Mouse (Mus musculus): ENCODE measurements around the gene Gbp3.
"Not testable (repeated sequence)": the region's sequence is repeated elsewhere in the genome, so short reads cannot be mapped to it uniquely, and the experiment has no call there.

The Gbp3 gene

DNA sequence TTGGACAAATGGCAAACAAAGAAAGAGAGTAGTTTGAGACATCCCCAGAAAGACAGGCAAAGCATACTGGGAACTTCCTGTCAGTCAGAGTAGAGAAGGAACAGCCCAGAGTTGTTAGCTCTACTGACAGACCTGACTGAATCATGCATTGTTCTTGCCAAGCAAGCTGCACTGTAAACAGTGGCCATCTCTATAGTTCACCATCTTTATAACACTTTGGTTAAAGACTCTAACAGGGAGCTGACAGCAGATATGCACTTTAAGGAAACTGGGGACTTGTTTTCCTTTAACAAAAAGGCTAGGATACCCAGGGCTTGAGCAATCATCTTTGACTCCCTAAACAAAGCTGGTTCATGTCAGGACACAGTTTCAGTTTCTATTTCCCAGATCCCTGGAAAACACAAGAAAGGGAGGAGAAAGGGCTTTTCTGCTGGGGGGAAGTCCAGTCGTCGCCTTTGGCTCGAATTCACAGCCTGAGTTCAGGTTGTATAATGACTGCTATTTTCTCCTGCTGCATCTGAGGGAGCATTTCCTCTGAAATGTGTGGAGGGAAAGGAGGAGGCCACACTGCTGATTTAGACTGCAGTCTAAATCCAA lies at the start of gene Gbp3:
Gbp3 (plus strand) TSS at position 395 of the 597 bp plus-strand sequence.
- peak; percentile 41 to 63 for DNase-seq

DNA sequence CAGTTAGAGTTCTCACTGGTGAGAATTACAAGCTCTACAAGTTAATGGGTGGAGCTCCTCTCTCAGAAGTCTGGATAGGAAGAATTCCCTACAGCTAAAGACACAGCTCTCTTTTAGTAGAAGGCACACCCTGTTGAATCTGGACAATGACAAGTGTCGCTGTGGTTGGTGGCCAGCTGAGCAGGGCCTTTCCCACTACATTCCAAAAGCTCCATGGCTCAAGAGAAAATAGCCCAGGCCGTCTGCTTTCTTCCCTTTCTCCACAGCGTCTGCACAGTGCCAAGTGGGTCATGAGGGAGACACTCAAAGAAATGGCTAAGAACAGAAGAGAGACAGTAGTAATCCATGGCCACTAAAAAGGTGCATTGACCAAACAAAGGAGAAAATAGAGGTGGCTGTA lies 31.7 kb upstream of the Gbp3 start:
- no peak for DNase-seq

DNA sequence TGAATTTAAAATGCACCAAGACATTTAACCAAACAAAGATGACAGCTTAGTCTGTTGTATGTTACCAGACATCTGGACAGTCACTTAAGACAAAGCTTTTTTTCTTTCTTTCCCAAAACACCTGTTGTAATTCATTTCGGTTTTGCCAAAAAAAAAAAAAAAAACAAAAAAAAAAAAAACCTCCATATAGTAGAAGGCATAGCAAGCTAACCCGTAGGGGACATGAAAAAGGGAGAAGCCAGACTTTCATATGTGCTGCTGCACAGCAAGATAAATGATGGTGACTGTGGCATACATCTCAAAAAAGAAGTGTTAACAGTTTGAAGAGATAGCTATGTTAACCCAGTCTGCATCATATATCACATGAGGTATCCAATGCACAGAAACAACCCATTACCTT lies 30.2 kb upstream of the Gbp3 start:
- no peak for DNase-seq

DNA sequence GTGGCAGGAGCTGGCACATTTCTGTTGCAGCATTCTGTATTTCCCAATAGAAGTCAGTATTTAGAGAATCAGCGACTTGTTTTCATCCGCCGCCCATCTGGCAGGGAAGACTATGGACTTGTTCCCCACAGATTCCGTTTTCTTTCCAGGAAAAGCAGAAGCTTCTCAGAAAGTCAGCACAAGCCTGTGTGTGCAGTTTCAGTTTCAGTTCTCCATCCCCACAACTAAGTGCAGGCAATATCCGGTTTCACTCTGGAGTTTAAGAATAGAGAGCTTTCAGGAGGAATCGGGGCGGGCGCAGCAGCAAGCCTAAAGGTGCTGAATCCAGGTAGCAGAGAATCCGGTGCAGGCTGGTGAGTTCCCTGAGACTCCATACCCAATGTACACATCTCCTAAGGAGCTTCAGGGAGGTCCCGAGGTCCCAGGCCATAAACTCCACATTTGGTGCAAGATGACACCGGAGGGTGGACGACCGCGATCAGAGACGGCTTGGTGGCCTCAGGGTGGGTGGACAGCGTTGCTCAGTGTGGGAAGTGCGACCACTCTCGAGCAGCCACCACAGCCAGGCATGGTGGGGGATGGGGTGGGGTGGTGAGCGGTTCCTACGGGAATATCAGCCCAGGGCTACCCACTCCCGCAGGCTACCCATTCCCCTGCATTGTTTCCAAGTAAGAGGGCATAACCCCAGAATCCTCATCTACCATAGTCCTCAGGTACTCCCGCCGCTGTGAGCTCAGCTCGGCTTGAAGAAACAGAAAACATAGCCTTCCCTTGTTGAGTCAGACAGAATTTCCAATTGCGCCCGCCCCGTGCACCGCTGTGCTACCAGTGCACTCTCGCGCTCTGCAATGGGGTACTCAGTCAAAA lies 29.5 kb upstream of the Gbp3 start, which contains the start of gene Gbp7:
Gbp7 (plus strand) TSS at position 256 of the 867 bp plus-strand sequence.
- peak; percentile 36 to 68 for DNase-seq

DNA sequence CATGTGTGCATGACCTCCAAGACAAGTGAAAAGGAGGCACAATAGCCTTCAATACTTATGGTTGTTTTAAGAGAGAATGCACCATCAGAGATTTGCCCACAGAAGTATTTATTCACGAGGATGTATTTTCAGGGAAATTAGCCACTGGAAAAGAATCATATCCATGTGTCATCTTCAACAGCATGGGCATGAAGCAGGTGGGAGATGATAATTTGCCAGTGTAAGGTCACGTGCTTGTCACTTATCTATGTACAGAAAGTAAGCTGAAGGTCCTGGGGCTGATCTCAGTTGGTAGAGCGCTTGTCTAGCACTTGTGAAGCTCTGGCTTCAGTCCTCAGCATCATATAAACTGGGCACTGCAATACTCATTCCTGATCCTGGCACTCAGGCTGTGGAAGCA lies 28.2 kb upstream of the Gbp3 start:
- DNase-seq: no peak

DNA sequence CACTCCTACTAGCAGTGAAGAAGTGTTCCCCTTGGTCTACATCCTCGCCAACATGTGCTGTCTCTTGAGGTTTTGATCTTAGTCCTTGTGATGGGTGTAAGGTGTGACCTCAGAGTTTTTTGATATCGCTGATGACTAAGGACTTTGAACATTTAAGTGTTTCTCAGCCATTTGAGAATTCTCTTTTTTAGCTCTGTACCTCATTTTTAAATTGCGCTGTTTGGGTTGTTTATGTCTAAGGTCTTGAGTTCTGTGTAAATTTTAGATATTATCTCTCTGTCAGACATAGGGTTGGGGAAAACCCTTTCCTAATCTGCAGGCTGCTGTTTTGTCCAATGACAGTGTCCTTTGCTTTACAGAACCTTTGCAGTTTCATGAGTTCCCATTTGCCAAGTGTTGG lies 26.6 kb upstream of the Gbp3 start:
- DNase-seq: no peak

DNA sequence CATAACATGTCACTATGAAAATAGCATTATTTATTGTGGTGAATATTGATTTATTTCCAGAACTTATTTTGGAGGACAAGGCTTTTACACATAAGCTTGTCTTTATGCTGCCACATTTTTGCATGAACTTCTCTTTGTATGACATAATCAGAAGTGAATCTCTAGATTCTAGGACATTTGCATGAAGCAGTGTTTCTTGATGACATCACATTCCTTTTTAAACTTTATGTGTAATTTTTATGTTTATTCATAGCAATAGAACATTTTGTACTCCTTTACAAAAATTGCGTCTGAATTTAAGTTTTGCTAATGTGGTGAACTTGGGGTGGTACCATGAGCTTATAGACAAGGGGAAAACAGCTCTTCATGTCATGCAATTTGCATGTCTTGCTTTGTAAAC lies 24.2 kb upstream of the Gbp3 start:
- no peak for DNase-seq

DNA sequence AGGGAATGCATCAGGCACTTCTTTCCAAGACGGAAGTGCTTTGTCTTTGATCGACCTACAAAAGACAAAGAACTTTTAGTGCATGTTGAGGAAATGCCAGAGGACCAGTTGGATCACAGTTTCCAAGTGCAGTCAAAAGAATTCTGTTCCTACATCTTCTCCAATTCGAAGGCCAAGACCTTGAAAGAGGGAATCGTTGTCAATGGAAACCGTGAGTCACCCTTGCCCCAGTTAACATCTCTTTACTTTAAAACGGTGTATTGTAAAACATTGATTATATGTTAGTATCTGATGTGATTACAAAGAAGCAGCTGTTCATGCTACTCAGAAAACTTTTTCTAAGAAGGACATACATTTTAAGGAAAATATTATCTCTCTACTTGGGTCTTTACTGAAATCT lies 18.4 kb upstream of the Gbp3 start:
- DNase-seq: no peak

DNA sequence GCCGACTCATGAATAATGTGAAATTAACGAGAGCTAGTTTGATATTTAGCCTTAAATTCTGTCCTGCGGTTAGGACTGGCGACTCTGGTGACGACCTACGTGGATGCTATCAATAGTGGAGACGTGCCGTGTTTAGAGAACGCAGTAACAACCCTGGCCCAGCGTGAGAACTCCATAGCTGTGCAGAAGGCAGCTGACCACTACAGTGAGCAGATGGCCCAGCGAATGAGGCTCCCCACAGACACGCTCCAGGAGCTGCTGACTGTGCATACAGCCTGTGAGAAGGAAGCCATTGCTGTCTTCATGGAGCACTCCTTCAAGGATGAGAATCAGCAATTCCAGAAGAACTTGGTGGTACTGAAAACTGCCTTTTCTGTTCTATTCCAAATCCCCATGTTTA lies 17.1 kb upstream of the Gbp3 start:
- not testable (repeated sequence) for DNase-seq

DNA sequence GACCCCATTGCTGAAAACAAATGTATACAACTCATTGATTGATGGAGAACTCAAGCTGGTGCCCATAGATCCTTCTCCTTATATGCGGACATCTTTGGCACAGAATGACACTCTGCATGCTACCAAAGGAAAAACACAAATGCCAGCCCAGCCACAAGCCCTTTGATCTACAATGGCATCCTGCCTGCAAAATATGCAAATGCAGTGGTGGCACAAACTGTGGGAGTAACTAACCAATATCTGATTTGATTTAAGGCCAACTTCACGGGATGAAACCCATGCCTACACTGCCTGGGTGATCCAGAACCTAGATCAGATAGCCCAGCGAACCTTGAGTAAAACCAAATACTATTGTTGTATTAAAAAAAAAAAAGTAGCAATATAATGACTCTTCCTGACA lies 13.1 kb upstream of the Gbp3 start:
- peak in 1 of 2 experiments; percentile 7 for DNase-seq

DNA sequence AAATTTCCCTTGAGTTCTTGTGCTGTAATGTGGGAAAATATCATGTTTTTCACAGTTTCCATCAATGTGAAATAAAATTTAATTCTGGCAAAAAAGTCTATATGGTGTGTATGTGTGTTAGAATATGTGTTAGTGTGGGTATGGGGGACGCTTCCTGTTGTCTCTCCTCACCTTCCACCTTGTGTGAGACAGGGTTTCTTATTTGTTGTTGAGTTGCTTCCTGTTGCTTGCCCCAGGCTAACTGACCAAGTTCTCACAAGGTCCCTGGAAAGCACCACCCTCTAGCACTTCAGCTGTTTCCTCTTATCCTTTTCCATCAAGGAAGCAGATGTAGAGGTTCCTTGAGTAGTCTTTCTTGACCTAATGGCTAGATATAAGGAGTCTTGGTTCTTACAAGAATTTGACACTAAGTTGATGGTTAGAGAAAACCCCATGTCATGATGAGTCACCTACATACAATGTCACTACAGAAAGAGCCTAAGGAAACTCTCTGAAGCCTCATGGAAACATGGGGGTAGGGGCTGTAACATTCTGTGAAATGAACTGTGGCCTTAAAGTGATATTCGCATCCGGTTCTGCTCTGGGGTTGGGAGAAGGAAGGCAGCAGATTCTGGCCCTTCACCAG lies 9.7 kb upstream of the Gbp3 start:
- DNase-seq: no peak

DNA sequence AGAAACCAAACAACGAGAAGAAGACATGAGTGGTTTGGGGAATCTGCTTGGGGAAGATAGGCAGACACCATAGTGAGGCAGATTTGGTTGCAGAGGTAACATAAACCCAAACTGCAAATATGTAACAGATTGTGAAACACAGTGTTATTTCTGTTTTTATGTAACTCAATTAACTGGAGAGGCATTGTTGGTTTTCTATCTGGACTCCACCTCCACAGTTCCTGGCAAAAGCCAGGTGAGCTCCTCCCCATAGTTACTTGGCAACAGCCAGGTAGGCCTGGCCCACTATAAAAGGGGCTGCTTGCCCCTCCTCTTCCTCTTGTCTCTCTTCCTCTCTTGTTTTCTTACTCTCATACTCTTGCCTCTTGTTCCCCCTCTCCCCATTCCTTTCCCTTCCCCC lies 5.2 kb upstream of the Gbp3 start:
- DNase-seq: peak in 1 of 2 experiments; percentile 46

DNA sequence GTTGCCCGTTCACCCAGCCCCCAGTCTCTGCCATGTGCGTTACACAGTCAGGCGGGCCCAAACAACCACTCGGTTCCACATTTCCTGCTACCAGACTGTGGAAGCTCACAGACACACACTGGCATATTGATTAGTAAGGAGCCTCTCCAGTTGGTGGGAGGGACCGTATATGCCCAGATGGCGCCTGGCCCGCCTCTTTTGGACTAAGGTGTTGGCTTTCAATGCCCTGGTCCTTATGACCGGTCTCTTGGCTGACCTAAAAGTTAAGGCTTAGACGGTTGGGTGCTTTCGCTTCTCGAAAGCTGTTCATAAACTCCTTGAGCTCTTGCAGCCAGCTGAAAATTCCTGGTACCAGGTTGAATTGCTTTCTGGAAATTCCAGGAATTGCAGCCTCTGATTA lies 4.2 kb upstream of the Gbp3 start:
- DNase-seq: peak; percentile 53 to 77

DNA sequence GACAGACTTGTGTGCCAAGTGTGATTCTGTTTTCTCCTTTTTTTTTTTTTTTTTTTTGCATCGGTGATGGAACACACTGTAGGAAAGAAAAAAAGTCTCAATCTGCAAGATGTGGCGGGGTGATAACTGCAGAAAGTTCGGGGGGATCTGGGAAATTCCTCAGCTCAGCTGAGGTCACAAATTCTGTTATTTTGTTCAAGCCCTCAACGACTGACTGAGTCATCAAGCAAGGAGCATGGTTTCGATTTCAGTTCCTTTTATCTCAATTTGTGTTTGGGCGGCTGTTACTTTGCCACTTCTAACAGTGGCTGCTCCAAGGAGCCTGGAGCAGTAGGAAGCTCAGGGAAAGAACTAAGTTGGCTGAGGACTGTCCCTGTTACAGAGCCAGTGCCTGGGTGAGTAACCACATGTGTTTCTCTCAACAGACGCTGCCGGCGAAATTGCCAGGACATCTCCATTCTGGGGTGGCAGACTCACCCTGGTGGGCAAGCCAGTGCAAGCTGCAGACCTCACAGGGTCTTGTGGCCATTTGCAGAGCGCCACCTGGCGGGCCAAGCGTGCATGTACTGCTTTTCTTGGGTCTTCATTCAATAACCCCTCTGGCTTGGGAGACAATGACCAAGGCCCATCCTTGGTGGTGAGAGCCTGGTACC lies 596 bp downstream of the Gbp3 start:
- peak; percentile 91 for DNase-seq

DNA sequence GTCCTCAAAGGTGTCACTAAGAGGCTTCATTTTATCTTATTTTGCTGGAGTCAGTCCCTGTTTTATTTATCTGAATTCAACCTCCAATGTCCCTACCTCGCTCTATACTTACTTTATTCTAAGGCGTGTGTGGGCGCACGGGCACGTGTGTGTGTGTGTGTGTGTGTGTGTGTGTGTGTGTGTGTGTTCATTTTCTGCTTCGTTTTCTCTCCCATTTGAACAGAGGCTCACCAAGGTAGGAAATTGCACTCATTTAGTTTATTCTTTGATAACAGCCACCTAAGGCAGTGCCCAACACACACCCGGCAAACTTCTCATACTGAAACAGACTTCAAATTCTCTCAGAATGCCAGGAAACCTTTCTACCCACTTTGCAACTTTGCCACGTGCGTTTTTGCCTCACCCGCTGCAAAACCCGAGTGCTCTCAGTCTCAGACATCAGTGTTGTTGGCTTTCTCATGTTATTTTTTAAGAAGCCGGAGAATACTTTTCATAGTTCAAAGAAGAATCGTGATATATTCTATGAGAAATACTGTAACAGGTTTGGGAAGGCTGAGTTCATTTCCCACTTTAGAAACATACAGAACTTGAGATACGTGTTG lies 1.3 kb downstream of the Gbp3 start:
- no peak for DNase-seq

DNA sequence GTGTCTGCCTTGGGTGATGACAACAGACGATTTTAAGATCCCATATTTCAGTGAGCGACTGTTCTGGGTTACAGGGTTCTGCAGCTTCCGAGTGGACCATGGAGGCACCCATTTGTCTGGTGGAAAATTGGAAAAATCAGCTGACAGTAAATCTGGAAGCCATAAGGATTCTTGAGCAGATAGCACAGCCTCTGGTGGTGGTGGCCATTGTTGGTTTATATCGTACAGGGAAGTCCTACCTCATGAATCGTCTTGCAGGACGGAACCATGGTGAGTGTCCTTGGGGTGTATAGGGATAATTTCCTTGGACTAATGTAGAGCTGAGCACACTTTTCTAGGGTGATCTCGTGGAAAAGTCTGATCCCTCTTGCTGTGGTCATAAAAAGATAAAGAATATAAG lies 1.8 kb downstream of the Gbp3 start:
- DNase-seq: no peak

DNA sequence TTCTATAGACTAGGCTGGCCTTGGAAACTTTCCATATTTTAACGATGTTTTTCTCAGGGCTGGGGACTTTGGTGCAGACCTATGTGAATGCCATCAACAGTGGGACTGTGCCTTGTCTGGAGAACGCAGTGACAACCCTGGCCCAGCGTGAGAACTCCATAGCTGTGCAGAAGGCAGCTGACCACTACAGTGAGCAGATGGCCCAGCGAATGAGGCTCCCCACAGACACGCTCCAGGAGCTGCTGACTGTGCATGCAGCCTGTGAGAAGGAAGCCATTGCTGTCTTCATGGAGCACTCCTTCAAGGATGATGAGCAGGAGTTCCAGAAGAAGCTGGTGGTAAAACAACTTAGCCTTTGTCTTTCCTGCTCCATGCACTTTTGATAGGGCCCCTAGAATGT lies 7.7 kb downstream of the Gbp3 start:
- DNase-seq: not testable (repeated sequence)

DNA sequence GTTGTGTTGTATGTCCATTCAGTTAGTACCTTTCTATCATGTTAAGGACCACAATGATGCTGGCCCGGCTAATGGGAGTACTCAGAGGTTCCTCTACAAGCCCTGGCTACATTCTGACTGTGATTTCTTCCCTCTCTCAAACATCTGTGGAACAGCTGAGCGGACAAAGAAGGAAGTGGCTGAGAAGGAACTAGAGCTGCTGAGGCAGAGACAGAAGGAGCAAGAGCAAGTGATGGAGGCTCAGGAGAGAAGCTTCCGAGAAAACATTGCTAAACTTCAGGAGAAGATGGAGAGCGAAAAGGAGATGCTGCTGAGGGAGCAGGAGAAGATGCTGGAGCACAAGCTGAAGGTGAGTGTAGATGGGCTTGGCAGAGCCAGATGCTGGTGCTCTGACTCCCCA lies 10.9 kb downstream of the Gbp3 start:
- no peak for DNase-seq

DNA sequence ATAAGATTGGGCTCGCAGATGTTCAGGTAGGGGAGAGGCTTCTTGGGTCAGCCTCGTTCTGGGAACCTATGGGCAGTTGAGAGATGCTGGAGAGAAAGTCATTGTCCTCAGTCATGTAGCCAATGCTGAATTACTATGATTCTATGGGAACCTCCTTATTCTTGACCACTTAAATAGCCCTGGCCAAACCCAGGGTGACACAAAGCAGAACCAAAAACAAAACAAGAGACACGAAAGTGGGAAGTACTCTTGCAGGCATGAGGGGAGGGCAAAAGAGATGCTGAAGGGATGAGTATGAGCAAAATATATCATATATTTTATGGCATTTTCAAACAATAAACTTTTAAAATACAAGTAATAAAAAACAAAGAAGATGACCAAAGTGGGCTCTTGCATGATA lies 17.3 kb downstream of the Gbp3 start:
- no peak for DNase-seq

DNA sequence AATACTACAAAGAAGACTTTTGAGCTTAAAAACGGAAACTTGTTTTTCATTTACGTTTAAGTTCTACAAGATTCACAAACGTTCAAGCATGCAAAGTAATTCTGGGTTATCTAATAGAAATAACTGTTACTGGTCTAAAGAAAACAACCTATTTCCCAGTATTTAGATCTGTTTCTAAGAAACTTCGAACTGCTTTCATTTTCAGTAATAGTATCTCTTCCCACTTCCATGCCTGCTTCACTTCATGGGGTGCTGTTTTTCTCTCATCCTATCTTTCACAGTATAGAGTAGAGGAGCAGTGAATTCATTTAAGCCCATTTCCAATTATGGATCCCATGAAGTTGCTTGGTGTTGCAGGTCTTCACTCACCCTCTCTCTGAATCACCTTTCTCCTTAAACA lies 18.5 kb downstream of the Gbp3 start:
- DNase-seq: no peak

DNA sequence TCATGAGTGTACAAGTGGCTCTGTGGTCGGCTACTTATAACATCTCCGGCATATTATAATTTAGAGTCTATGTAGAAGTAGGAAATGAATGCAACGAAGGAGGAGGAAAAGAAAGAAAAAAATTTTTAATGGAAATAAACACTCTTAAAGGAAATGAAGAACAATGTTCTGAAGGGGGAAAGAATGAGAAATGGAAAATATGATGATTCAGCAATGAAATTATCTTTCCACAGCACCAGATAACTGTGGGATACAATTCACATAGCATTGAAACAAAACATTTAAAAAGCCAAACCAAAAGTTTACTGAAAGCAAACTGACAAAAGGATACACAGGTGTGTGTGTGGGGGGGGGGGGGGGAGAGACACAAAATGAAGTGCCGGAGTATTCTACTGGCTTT lies 23.2 kb downstream of the Gbp3 start:
- DNase-seq: no peak

DNA sequence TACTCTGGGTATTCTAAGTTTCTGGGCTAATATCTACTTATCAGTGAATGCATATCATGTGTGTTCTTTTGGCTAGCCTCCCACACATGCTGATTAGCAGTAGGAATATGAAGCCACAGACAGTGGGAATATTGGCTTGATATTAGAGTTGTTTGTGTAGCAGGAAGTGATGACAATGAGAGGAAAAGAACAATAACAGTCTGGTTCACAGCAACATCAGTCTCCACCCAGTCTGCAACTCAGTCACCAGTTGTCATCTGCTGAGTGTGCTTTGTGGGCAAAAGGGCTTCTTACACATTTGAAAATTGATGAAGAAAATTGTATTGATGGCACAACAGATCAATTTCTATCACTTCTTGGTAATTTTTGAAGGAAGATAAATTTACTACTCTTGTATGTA lies 27.6 kb downstream of the Gbp3 start:
- DNase-seq: no peak

DNA sequence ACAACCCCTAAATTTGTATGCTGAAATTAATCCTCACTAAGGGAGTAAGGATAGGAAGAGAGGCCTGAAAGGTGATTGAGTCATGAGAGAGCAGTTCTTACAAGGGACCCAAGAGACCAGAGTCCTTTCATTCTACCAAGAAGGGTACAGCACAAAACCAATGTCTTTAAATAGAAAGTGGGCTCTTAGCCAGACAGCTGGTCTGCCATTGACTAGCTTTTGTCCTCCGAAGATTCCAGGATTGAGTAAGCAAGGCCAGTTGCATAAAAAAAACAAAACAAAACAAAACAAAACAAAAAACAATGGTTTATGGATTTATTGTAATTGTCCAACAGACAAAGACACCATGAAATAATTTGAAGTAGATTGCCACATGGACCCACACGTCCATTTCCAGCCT lies 29.1 kb downstream of the Gbp3 start:
- DNase-seq: no peak

Data from kidney, postnatal 25 days (tissue).